Mouse (Mus musculus): ENCODE results near the gene Sdr42e1. TPM values are rescaled to one million over a fixed set of nuclear protein-coding genes. Genes with fewer than 3 reads are reported as not detected.

The Sdr42e1 gene
- polyA plus RNA-seq, 1 experiment: 5.8 TPM

- 78% methylated on average over 4 of the region's 4 CpGs for WGBS
- Histone ChIP-seq H3K27me3 (ENCODE audit: control insufficient read depth, insufficient read depth, low read length) (no peaks in the 10 kb centered on the region; the same call in 1 of the 2 replicates), H3K4me1 (ENCODE audit: control insufficient read depth, insufficient read depth, low read length) (no peaks in the 10 kb centered on the region), H3K27ac (ENCODE audit: insufficient read depth, low read length) (no peak overlapping the region), H3K4me3 (replicated peaks; ENCODE audit: insufficient read depth, low read depth, low read length) (no peak overlapping the region)
- TF ChIP-seq POLR2A (IDR thresholded peaks at IDR 0.05; ENCODE audit: borderline replicate concordance, insufficient read depth, low read length) (no peak), CTCF (IDR thresholded peaks at IDR 0.05; ENCODE audit: borderline replicate concordance, insufficient read depth, low read depth, low read length) (no peak)
- DNase-seq: no peak
Observed at GRCm38 (mm10) chr8:117678650-117679049, 5.2 kb upstream of the Sdr42e1 start.

DNA sequence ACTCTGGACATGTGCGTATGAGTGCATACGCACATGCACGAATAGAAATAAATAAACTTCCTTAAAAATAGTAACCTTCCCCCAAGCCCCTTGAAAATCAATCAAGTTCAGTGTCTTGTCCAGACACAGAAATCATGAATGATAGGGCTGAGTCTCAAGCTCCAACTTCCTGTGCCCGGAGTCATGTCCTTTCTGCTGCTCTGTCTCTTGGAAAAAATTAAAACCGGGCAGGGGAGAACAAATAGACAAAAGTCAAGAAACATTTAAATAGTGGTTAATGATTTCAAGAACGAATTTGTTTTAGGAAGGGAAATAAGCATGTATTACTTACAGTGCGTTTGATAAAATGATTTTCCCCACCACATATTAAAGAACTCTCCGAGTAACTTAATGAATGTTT is 3.5 kb upstream of the Sdr42e1 start:
- no peak for DNase-seq
- H3K27ac ChIP-seq (ENCODE audit: insufficient read depth, low read length): no peak overlapping the region
- WGBS: 89% methylated on average over 8 of the region's 8 CpGs
- H3K27me3 ChIP-seq (ENCODE audit: control insufficient read depth, insufficient read depth, low read length): no peaks in the 10 kb centered on the region
- TF ChIP-seq POLR2A (IDR thresholded peaks at IDR 0.05; ENCODE audit: borderline replicate concordance, insufficient read depth, low read length) (no peak), CTCF (IDR thresholded peaks at IDR 0.05; ENCODE audit: borderline replicate concordance, insufficient read depth, low read depth, low read length) (no peak)
- H3K4me1 ChIP-seq (ENCODE audit: control insufficient read depth, insufficient read depth, low read length): no peaks in the 10 kb centered on the region
- H3K4me3 ChIP-seq (replicated peaks; ENCODE audit: insufficient read depth, low read depth, low read length): no peak overlapping the region

GRCm38 (mm10) chr8:117676460-117676859 is 3.0 kb upstream of the Sdr42e1 start:
- H3K27me3 ChIP-seq (ENCODE audit: control insufficient read depth, insufficient read depth, low read length): no peaks in the 10 kb centered on the region
- H3K4me3 ChIP-seq (replicated peaks; ENCODE audit: insufficient read depth, low read depth, low read length): no peak overlapping the region
- no peak for DNase-seq
- H3K4me1 ChIP-seq (ENCODE audit: control insufficient read depth, insufficient read depth, low read length): no peaks in the 10 kb centered on the region
- H3K27ac ChIP-seq (ENCODE audit: insufficient read depth, low read length): no peak overlapping the region
- TF ChIP-seq POLR2A (IDR thresholded peaks at IDR 0.05; ENCODE audit: borderline replicate concordance, insufficient read depth, low read length): no peak
- TF ChIP-seq CTCF (IDR thresholded peaks at IDR 0.05; ENCODE audit: borderline replicate concordance, insufficient read depth, low read depth, low read length): no peak
- 84% methylated on average over 9 of the region's 9 CpGs for WGBS

DNA sequence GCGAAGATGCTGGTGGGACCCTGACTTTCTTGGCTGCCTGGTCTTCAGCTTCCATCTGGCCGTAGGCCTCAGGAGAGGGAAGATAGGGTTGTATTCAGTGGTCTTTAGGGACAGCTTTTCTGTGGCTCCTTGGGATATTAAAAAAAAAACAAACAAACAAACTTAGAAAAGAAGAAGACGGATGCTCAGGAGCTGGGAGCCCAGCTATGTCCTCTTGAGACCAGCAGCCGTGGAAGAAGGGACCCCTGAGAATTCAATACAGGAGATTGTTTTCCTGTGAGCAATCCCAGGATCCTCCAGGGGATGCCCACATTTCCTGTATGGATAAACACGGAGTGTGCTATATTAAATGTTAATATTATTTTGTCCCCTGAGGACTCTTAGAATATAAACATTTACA is 1.7 kb upstream of the Sdr42e1 start:
- H3K27ac ChIP-seq (ENCODE audit: insufficient read depth, low read length): no peak overlapping the region
- no peaks in the 10 kb centered on the region for H3K4me1 ChIP-seq (ENCODE audit: control insufficient read depth, insufficient read depth, low read length)
- WGBS: 81% methylated on average over 5 of the region's 5 CpGs
- H3K27me3 ChIP-seq (ENCODE audit: control insufficient read depth, insufficient read depth, low read length): no peaks in the 10 kb centered on the region
- no peak for DNase-seq
- no peak overlapping the region for H3K4me3 ChIP-seq (replicated peaks; ENCODE audit: insufficient read depth, low read depth, low read length)
- TF ChIP-seq CTCF (IDR thresholded peaks at IDR 0.05; ENCODE audit: borderline replicate concordance, insufficient read depth, low read depth, low read length): no peak
- no peak for TF ChIP-seq POLR2A (IDR thresholded peaks at IDR 0.05; ENCODE audit: borderline replicate concordance, insufficient read depth, low read length)

DNA sequence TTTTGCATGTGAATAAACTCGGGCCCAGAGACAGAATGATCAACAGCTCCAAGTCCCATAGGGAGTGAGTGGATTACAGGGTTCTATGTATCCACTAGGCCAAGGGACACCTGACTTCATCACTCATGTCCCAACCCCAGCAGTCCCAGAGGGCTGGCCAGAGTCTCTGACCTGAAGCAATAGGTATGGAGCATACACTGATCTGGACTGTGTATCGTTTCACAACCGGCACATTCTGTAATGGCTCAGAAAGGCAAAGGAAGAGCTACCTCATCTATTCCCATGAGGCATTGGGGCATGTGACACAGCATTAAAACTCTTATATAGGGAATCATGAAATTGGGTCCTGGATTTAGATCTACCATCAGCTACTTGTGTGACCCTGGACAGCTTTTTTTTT is 931 bp downstream of the Sdr42e1 start:
- 80% methylated on average over 3 of the region's 3 CpGs for WGBS
- Histone ChIP-seq H3K27me3 (ENCODE audit: control insufficient read depth, insufficient read depth, low read length) (no peaks in the 10 kb centered on the region), H3K27ac (ENCODE audit: insufficient read depth, low read length) (no peak overlapping the region), H3K4me1 (ENCODE audit: control insufficient read depth, insufficient read depth, low read length) (no peaks in the 10 kb centered on the region), H3K4me3 (replicated peaks; ENCODE audit: insufficient read depth, low read depth, low read length) (no peak overlapping the region)
- DNase-seq: no peak
- no peak for TF ChIP-seq CTCF (IDR thresholded peaks at IDR 0.05; ENCODE audit: borderline replicate concordance, insufficient read depth, low read depth, low read length)
- no peak for TF ChIP-seq POLR2A (IDR thresholded peaks at IDR 0.05; ENCODE audit: borderline replicate concordance, insufficient read depth, low read length)

- no peak for TF ChIP-seq CTCF (IDR thresholded peaks at IDR 0.05; ENCODE audit: borderline replicate concordance, insufficient read depth, low read depth, low read length)
- TF ChIP-seq POLR2A (IDR thresholded peaks at IDR 0.05; ENCODE audit: borderline replicate concordance, insufficient read depth, low read length): no peak
- H3K27me3 ChIP-seq (ENCODE audit: control insufficient read depth, insufficient read depth, low read length): no peaks in the 10 kb centered on the region
- H3K4me1 ChIP-seq (ENCODE audit: control insufficient read depth, insufficient read depth, low read length): no peaks in the 10 kb centered on the region
- no peak for DNase-seq
- 64% methylated on average over 11 of the region's 11 CpGs for WGBS
- no peak overlapping the region for H3K27ac ChIP-seq (ENCODE audit: insufficient read depth, low read length)
- no peak overlapping the region for H3K4me3 ChIP-seq (replicated peaks; ENCODE audit: insufficient read depth, low read depth, low read length)
Observed at GRCm38 (mm10) chr8:117670461-117670860, 3.0 kb downstream of the Sdr42e1 start.

DNA sequence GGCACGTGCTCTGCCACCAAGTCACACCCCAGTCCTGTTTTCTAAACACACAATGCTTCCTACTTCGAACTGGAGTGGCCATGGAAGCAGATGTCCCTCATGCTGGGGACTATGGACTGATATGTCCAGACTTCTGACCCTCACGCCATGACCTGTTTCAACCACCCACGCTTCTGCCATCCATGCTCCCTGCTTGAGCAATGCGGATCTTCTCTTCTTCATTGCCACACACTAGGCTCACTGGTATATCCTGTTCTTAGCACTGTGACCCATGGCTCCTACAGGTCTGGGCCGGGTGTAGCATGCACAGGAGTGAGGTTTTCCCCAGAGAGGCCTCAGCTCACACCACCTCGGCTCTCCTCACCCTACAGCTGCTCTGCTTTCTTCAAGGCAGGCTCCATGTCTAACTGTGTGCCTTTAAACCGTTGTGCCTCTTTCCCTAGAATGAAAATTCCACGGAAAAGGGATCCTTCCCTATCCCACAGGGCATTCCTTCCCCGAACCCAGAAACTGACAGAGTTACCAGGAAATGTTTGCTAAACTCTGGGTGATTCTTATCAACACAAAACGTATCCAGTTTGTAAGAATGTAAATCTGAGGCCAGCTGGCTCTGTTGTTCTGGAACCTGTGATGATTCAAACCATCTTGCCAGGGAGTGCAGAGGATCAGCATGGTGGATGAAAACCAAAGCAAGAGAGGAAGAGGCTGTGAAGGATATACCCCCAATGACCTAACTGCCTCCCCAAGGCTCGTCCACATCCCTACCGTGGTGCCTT is 6.0 kb downstream of the Sdr42e1 start:
- TF ChIP-seq POLR2A (IDR thresholded peaks at IDR 0.05; ENCODE audit: borderline replicate concordance, insufficient read depth, low read length): no peak
- TF ChIP-seq CTCF (IDR thresholded peaks at IDR 0.05; ENCODE audit: borderline replicate concordance, insufficient read depth, low read depth, low read length): no peak
- WGBS: 79% methylated on average over 13 of the region's 13 CpGs
- Histone ChIP-seq H3K27me3 (ENCODE audit: control insufficient read depth, insufficient read depth, low read length) (no peaks in the 10 kb centered on the region), H3K4me3 (replicated peaks; ENCODE audit: insufficient read depth, low read depth, low read length) (no peak overlapping the region), H3K27ac (ENCODE audit: insufficient read depth, low read length) (no peak overlapping the region), H3K4me1 (ENCODE audit: control insufficient read depth, insufficient read depth, low read length) (no peaks in the 10 kb centered on the region)
- DNase-seq: no peak

GRCm38 (mm10) chr8:117660358-117661031 is 13.0 kb downstream of the Sdr42e1 start:
- no peak for TF ChIP-seq POLR2A (IDR thresholded peaks at IDR 0.05; ENCODE audit: borderline replicate concordance, insufficient read depth, low read length)
- TF ChIP-seq CTCF (IDR thresholded peaks at IDR 0.05; ENCODE audit: borderline replicate concordance, insufficient read depth, low read depth, low read length): no peak
- H3K27me3 ChIP-seq (ENCODE audit: control insufficient read depth, insufficient read depth, low read length): no peaks in the 10 kb centered on the region
- no peak overlapping the region for H3K4me3 ChIP-seq (replicated peaks; ENCODE audit: insufficient read depth, low read depth, low read length)
- no peak for DNase-seq
- no peaks in the 10 kb centered on the region for H3K4me1 ChIP-seq (ENCODE audit: control insufficient read depth, insufficient read depth, low read length)
- 19% methylated on average over 11 of the region's 11 CpGs for WGBS
- H3K27ac ChIP-seq (ENCODE audit: insufficient read depth, low read length): no peak overlapping the region
